Mouse (Mus musculus): ENCODE measurements around the gene Fbxl13. TPM values are rescaled to one million over a fixed set of nuclear protein-coding genes. Genes with fewer than 3 reads are reported as not detected.
A peak's percentile ranks its signal among the peaks of the same experiment; 100 is the strongest.

Fbxl13 gene
- total RNA-seq (2021) = under 1 TPM; 0.33 to 0.36 TPM
- long read RNA-seq, experiment 1 = 0 reads
- long read RNA-seq, experiment 2 = 0 reads

DNA sequence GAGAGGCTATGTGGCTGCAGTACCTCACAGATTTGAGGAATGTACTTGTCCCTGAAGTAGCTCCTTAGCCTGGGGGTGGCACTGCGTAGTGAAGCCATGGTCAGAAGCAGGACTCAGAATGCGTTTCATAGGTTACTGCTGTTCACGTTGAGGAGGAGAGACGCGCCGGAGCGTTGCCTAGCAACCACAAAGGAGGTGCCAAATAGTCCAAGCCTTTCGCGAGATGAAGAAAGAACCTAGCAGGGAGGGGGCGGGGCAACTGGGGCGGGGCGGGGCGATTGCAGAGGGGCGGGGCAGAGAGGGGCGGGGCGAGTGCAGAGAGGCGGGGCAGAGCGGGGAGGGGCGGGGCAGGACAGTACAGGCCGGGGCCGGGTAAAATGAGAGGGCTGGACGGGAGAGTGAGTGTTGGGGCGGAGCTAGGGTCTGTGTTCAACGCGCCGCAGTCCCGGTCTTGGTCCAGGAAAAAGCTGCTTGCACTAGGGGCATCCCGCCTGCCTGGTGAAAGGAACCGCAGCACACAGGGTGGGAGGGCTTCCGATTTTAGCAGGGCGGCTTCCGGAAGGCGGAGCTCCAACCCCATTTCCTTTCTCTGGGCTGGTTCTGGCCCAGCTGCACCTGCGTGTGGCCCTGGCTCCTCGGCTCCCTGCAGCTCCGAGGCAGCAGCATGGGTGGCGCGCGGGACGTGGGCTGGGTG, at the start of gene Fbxl13, which contains the start of gene Armc10:
Fbxl13 (minus strand) TSS at position 196 of the 694 bp plus-strand sequence.
Armc10 (plus strand) TSS at position 375 of the 694 bp plus-strand sequence.
- intact Hi-C loops (cut with DNase I) = no loop called here
- peak; percentile 89 to 95 for DNase-seq (ENCODE audit: low spot score in 2 of 2)

DNA sequence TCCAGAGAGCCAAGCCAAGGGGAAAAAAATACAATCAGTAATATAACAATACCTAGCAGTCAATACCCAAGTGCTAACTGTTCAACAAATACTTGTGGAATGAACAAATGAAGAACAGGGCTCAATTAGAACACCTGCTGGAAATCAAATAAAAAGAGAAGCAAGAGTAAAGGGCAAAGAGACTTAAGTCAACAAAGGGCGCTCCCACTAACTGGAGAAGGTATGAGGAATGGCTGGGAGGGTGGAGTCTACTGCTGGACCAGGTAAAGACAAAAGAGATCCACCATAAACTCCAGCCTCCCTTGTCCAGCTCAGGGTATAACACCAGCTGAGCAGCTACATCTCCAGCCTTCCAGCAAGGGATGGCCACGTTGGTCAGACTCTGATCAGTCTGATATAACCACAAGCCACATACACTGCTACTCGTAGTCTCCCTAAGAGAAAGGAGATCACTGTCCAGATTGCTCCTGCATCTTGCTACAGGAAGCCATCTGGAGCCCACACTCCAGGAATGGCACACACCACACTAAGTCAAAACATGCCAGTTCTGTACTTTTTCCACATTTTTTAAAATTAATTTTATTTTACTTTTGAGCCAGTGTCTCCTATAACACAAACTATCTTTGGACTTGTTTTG, 49.5 kb upstream of the Fbxl13 start:
- intact Hi-C loops (cut with DNase I) = no loop called here
- no peak for DNase-seq (ENCODE audit: low spot score in 2 of 2)

GRCm38 (mm10) chr5:21693372-21693870, 48.0 kb upstream of the Fbxl13 start:
- intact Hi-C loops (cut with DNase I) = no loop called here
- no peak for DNase-seq (ENCODE audit: low spot score in 2 of 2)

DNA sequence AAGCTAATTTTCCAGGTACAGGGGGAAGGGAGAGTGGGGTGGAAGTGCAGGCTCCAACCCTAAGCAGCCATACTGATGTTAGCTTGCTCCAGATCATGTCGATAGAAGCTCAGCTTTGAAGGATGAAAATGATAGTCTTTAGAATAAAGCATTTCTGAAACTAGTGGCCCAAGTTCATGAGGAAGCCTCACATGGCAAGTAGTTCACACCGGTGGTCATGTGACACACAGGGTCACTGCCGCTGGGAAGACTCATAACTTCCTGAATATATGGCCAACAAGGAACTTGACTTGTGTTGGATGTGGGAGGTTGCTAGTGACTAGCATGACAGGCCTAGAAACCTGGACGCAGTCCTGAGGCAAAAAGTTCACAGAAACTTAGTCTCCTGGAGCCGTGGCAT, 46.8 kb upstream of the Fbxl13 start:
- intact Hi-C loops (cut with DNase I) = no loop called here
- DNase-seq (ENCODE audit: low spot score in 2 of 2) = no peak

DNA sequence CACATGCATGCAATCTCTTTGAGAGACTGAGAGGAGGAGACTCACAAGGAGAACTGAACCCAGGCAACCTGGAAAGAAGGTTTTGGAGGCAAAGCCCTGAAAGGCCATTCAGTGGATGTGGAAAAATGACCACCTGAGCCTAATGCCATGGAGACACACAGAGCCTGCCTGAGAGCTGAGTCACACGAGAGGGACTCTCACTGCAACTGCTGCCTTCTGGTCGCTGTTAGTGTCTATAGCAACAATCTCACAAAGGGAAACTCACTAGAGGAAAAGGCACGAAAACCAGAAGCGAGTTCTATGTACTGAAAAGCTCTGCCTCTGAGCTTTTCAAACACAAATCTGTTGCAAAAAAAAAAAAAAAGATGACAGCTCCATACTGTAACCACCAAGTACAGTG, 41.6 kb upstream of the Fbxl13 start:
- DNase-seq (ENCODE audit: low spot score in 2 of 2) = peak; percentile 36 to 53
- intact Hi-C loops (cut with DNase I) = no loop called here

DNA sequence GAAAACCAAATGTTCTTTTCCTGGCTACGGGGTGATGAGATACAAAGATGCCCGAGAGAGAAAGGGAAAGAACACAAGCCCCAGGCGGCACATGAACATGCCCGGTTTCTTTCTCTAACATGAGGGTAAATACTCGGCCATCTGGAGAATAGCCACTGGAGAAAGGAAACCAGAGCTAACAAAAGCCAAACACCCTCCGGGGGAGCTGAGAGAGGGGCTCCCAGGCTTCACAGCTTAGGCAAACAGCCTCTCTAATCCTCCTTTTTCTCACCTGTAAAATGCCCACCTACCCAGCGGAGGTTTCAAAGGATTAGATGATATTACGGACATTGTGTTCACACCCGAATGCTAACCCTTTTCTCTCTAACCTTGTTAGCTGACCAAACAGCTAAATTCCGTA, 39.6 kb upstream of the Fbxl13 start:
- intact Hi-C loops (cut with DNase I) = no loop called here
- no peak for DNase-seq (ENCODE audit: low spot score in 2 of 2)

DNA sequence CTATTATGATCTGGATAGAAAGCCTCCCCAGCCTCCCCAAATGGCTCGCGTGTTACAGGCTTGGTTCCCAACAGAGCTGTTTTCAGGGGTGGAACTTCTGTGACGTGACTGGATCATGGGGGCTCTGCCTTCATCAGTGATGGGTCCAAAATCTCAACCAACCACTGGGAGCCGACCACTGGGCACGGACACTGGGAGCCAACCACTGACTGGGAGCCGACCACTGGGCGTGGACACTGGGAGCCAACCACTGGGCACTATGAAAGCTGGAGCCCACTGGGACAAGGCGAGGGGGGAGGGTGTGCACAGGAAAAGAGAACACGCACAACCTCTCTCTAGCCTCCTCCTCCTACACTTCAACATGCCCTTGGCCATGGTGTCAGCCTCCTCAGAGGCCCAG, 38.4 kb upstream of the Fbxl13 start:
- intact Hi-C loops (cut with DNase I) = no loop called here
- DNase-seq (ENCODE audit: low spot score in 2 of 2) = no peak

DNA sequence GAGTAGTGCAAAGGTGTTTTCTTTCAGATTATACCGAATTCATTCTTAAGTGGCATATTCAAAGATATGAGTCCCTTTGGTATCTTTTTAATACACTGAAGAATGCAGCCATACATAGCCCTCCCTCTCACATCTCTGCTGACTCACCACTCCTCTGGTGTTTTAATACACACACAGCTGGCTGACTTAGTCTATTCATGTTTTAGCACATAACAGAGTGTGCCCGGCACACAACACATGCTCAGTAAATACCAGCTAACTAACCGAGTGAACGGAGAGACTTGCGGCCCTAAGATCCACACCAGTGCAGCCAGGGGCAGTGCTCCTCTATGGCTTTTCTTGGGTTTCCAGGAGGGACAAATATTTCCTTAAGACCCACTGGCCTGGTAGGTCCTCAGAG, 35.5 kb upstream of the Fbxl13 start:
- peak; percentile 35 to 63 for DNase-seq (ENCODE audit: low spot score in 2 of 2)
- intact Hi-C loops (cut with DNase I) = no loop called here

- intact Hi-C loops (cut with DNase I) = no loop called here
- no peak for DNase-seq (ENCODE audit: low spot score in 2 of 2)
Measured at GRCm38 (mm10) chr5:21680029-21680428, 34.6 kb upstream of the Fbxl13 start.

GRCm38 (mm10) chr5:21678363-21678762, 32.9 kb upstream of the Fbxl13 start:
- intact Hi-C loops (cut with DNase I) = no loop called here
- DNase-seq (ENCODE audit: low spot score in 2 of 2) = no peak

DNA sequence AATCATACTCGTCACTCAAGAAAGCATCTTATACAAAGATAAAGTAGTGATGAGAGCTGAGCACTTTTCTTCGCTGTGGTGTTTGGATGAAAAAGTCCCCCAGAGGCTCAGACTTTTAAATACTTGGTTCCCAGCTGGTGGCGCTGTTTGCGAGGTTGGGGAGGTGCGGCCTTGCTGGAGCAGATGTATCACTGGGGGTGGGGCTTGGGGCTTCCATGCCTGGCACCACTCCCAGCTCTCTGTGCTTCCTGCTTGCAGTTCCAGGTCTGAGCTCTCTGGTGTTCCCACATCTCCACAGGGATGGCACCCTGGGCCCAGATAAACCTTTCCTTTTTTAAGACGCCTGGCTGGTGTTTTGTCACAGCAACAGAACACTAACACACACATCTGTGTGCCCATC, 32.5 kb upstream of the Fbxl13 start:
- intact Hi-C loops (cut with DNase I) = no loop called here
- peak in 1 of 2 experiments; percentile 40 for DNase-seq (ENCODE audit: low spot score in 2 of 2)

DNA sequence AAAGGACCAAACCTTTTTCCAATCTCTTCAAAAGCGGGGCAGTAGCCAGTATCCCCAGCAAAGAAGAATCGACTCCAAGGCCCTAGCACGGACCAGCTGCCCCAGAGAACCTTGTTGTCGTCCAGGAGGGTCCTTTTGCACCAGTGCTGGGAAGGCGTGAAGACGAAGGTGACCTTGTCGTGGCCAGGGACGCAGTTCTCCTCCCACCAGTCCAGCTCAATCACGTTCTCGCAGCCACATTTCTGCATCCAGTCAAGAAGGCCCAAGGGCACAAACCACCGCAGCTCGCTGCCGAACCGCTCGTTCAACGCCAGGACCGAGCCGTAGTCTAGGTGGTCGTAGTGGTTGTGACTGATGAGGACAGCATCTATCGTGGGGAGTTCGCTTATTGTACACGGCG, 30.1 kb upstream of the Fbxl13 start:
- intact Hi-C loops (cut with DNase I) = no loop called here
- no peak for DNase-seq (ENCODE audit: low spot score in 2 of 2)

DNA sequence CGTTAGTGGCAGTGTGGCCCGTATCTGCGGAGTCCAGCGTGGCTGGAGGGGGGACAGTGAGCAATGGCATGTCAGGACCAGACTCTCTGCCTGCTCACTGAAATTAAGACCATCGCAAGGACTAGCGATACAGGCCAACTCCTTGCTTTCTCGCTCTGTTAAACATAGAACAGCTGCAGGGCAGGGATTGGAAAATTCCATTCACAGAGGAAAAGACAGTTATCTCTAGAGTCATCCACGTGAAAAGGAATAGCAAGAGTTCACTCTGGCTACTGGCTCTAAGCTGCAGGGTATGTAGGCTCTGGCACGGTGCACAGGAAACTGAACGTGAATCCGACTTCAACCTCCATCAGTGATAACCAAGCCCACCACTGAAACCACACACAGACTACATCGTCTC, 29.6 kb upstream of the Fbxl13 start:
- no peak for DNase-seq (ENCODE audit: low spot score in 2 of 2)
- intact Hi-C loops (cut with DNase I) = no loop called here

DNA sequence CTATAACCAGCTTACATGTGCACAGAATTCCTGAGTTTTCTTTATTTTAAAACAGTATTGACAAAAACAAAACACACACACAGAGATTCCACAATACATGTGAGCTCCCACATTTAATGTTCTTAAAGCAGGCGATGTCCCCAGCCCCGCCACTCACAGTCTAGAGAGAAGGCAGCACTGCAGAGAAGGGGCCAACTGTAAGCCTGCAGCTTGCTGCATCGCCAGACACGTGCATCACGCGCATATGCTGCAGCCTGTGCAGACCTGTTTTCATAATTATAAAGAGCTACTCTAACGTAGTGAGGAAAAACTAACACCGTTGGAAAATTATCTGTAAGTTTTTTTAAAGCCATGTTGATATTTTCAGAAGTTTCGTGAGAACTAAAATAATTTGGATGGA, 28.3 kb upstream of the Fbxl13 start:
- intact Hi-C loops (cut with DNase I) = no loop called here
- DNase-seq (ENCODE audit: low spot score in 2 of 2) = no peak

GRCm38 (mm10) chr5:21672812-21673635, 27.6 kb upstream of the Fbxl13 start:
- intact Hi-C loops (cut with DNase I) = no loop called here
- no peak for DNase-seq (ENCODE audit: low spot score in 2 of 2)

- intact Hi-C loops (cut with DNase I) = loop anchor here (10.0 kb wide), 1 partner anchor 845 kb away; no protein-coding TSS in a partner anchor
- DNase-seq (ENCODE audit: low spot score in 2 of 2) = no peak
Measured at GRCm38 (mm10) chr5:21669307-21669706, 23.9 kb upstream of the Fbxl13 start.

- no peak for DNase-seq (ENCODE audit: low spot score in 2 of 2)
- intact Hi-C loops (cut with DNase I) = loop anchor here (10.0 kb wide), 1 partner anchor 847 kb away; no protein-coding TSS in a partner anchor
Measured at GRCm38 (mm10) chr5:21667191-21668137, 22.0 kb upstream of the Fbxl13 start.

- intact Hi-C loops (cut with DNase I) = loop anchor here (10.0 kb wide), 1 partner anchor 852 kb away; no protein-coding TSS in a partner anchor
- no peak for DNase-seq (ENCODE audit: low spot score in 2 of 2)
Measured at GRCm38 (mm10) chr5:21663081-21663480, 17.6 kb upstream of the Fbxl13 start.

GRCm38 (mm10) chr5:21660850-21661249, 15.4 kb upstream of the Fbxl13 start:
- DNase-seq (ENCODE audit: low spot score in 2 of 2) = no peak
- intact Hi-C loops (cut with DNase I) = loop anchor here (10.0 kb wide), 1 partner anchor 854 kb away; no protein-coding TSS in a partner anchor

Measured in left cerebral cortex, postnatal 14 days (tissue).